Mouse (Mus musculus) heart, adult 2 months (tissue): ENCODE measurements around the gene Lrrc30.

Source experiments
- CTCF ChIP-seq: fragments of 200-600 bp; IDR thresholded peaks from 2 replicates; pipeline ENCODE4 v1.8.1; 2022; ENCODE audit warnings: antibody characterized with exemption, mild to moderate bottlenecking, moderate library complexity
- EP300 ChIP-seq: fragments of 200-500 bp; IDR thresholded peaks from 2 replicates; pipeline ENCODE4 v1.6.1; 2011; ENCODE audit warnings: low read depth, low read length, control low read depth; ENCODE audit not compliant: insufficient read depth

GRCm38 (mm10) chr17:67619001-67619400 lies 13.5 kb downstream of the Lrrc30 start:
- TF ChIP-seq EP300 (no peak), CTCF (no peak)
